Mouse (Mus musculus): ENCODE results near the gene Gabbr2.

Gabbr2 gene

GRCm38 (mm10) chr4:46989842-46990241, 1.8 kb downstream of the Gabbr2 start:
- no peak for DNase-seq (ENCODE audit: extremely low read depth, insufficient read length, low spot score)

- no peak for DNase-seq (ENCODE audit: extremely low read depth, insufficient read length, low spot score)
These were observed 2.8 kb downstream of the Gabbr2 start for GRCm38 (mm10) chr4:46988824-46989223.

- no peak for DNase-seq (ENCODE audit: extremely low read depth, insufficient read length, low spot score)
These were observed 3.4 kb downstream of the Gabbr2 start for GRCm38 (mm10) chr4:46988257-46988656.

GRCm38 (mm10) chr4:46987809-46988208, 3.9 kb downstream of the Gabbr2 start:
- no peak for DNase-seq (ENCODE audit: extremely low read depth, insufficient read length, low spot score)

- DNase-seq (ENCODE audit: extremely low read depth, insufficient read length, low spot score) = no peak
These were observed 5.6 kb downstream of the Gabbr2 start for GRCm38 (mm10) chr4:46986054-46986453.

GRCm38 (mm10) chr4:46982912-46983311, 8.8 kb downstream of the Gabbr2 start:
- no peak for DNase-seq (ENCODE audit: extremely low read depth, insufficient read length, low spot score)

GRCm38 (mm10) chr4:46982094-46982493, 9.6 kb downstream of the Gabbr2 start:
- DNase-seq (ENCODE audit: extremely low read depth, insufficient read length, low spot score) = peak; percentile 72

- no peak for DNase-seq (ENCODE audit: extremely low read depth, insufficient read length, low spot score)
These were observed 13.3 kb downstream of the Gabbr2 start for GRCm38 (mm10) chr4:46978371-46978770.

GRCm38 (mm10) chr4:46977161-46977560, 14.5 kb downstream of the Gabbr2 start:
- DNase-seq (ENCODE audit: extremely low read depth, insufficient read length, low spot score) = no peak

- no peak for DNase-seq (ENCODE audit: extremely low read depth, insufficient read length, low spot score)
These were observed 15.0 kb downstream of the Gabbr2 start for GRCm38 (mm10) chr4:46976671-46977071.

- DNase-seq (ENCODE audit: extremely low read depth, insufficient read length, low spot score) = no peak
These were observed 18.4 kb downstream of the Gabbr2 start for GRCm38 (mm10) chr4:46973322-46973721.

- no peak for DNase-seq (ENCODE audit: extremely low read depth, insufficient read length, low spot score)
These were observed 23.7 kb downstream of the Gabbr2 start for GRCm38 (mm10) chr4:46967981-46968380.

GRCm38 (mm10) chr4:46966551-46966950, 25.1 kb downstream of the Gabbr2 start:
- no peak for DNase-seq (ENCODE audit: extremely low read depth, insufficient read length, low spot score)

- DNase-seq (ENCODE audit: extremely low read depth, insufficient read length, low spot score) = no peak
These were observed 30.3 kb downstream of the Gabbr2 start for GRCm38 (mm10) chr4:46961403-46961802.

- no peak for DNase-seq (ENCODE audit: extremely low read depth, insufficient read length, low spot score)
These were observed 31.5 kb downstream of the Gabbr2 start for GRCm38 (mm10) chr4:46960208-46960607.

- DNase-seq (ENCODE audit: extremely low read depth, insufficient read length, low spot score) = no peak
These were observed 31.9 kb downstream of the Gabbr2 start for GRCm38 (mm10) chr4:46959776-46960175.

GRCm38 (mm10) chr4:46957955-46958354, 33.7 kb downstream of the Gabbr2 start:
- no peak for DNase-seq (ENCODE audit: extremely low read depth, insufficient read length, low spot score)

GRCm38 (mm10) chr4:46956966-46957365, 34.7 kb downstream of the Gabbr2 start:
- DNase-seq (ENCODE audit: extremely low read depth, insufficient read length, low spot score) = no peak

GRCm38 (mm10) chr4:46953021-46953420, 38.7 kb downstream of the Gabbr2 start:
- DNase-seq (ENCODE audit: extremely low read depth, insufficient read length, low spot score) = no peak

GRCm38 (mm10) chr4:46952562-46952961, 39.1 kb downstream of the Gabbr2 start:
- DNase-seq (ENCODE audit: extremely low read depth, insufficient read length, low spot score) = no peak

GRCm38 (mm10) chr4:46934291-46934690, 57.4 kb downstream of the Gabbr2 start:
- DNase-seq (ENCODE audit: extremely low read depth, insufficient read length, low spot score) = no peak

- no peak for DNase-seq (ENCODE audit: extremely low read depth, insufficient read length, low spot score)
These were observed 58.1 kb downstream of the Gabbr2 start for GRCm38 (mm10) chr4:46933590-46933989.

GRCm38 (mm10) chr4:46931706-46932397, 59.8 kb downstream of the Gabbr2 start:
- DNase-seq (ENCODE audit: extremely low read depth, insufficient read length, low spot score) = no peak
